Mouse (Mus musculus) kidney, adult 8-10 months (tissue): ENCODE data around the gene Vmn2r46.
"Not testable (repeated sequence)": the region's sequence is repeated elsewhere in the genome, so short reads cannot be mapped to it uniquely, and the experiment has no call there.

Experiments used
- DNase-seq, 2 experiments: peaks; one replicate each; pipeline ENCODE4 v3.0.0; 2022

Gene Vmn2r46

DNA sequence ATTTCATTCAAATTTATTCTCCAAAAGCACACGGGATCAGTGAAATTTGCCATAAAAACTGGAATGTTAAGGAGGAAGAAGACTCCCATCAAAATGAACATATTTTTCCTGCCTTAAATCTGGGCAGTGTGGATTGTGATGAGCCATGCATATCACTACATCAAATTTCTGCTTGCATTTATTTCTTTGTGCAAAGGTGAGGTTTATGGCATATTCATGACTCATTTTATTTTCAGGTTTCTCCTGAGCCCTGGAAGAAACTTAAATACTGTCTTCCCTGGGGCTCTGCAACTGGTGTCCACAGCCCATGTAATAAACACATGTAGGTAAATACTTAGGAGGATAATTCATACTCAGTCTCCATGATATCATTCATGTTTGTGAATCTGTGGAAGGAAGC, at the start of gene Vmn2r46:
Gene Vmn2r46, minus strand, starts transcription at position 101 of the 400 bp plus-strand sequence.
- not testable (repeated sequence) for DNase-seq
